Mouse (Mus musculus) megakaryocyte, embryonic 14.5 days (primary cell): ENCODE data around the gene Rasgef1b.

Source experiments
- FLI1 ChIP-seq: IDR thresholded peaks from 2 replicates; pipeline ENCODE4 v1.6.1; 2012; ENCODE audit warnings: low read length, inconsistent platforms, mixed read lengths
- GATA1 ChIP-seq: IDR thresholded peaks from 3 replicates; pipeline ENCODE4 v1.6.1; 2012; ENCODE audit warnings: mixed read lengths, low read length, inconsistent platforms, borderline replicate concordance

DNA sequence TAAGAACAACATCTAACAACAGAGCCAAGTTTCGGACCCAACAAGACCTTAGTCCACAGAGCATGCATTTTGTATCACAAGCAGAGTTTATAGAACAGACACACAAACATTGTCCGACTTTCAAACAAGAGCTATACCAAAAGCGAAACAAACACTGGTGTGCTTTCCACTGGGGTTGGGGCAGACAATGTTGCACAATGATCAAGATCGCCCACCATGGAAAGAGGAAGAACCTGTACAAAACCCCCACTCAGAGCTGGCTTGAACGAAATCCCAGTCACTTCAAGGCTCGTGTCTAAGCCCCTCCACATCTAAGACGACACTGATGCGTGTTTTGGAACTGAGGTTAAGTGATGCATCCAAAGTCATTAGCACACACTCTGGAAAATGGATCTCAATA, 462.6 kb downstream of the Rasgef1b start:
- no peak for TF ChIP-seq GATA1
- no peak for TF ChIP-seq FLI1
